Mouse (Mus musculus) thymus, adult 2 months (tissue): ENCODE data around the gene Fam3b. TPM values are rescaled to one million over a fixed set of nuclear protein-coding genes. Genes with fewer than 3 reads are reported as not detected.

ENCODE experiments used
- DNase-seq: peaks from one replicate; pipeline ENCODE4 v3.0.0; 2021
- H3K27ac ChIP-seq: fragments of 200-500 bp; 2 replicates; pipeline ENCODE4 v1.5.1; 2012; ENCODE audit warnings: low read length, control low read depth; ENCODE audit not compliant: control insufficient read depth, insufficient read depth
- H3K27me3 ChIP-seq: fragments of 200-500 bp; 2 replicates; pipeline ENCODE4 v1.6.1; 2012; ENCODE audit warnings: mild to moderate bottlenecking, low read length, moderate library complexity, mixed read lengths; ENCODE audit not compliant: control insufficient read depth, insufficient read depth
- H3K36me3 ChIP-seq: fragments of 200-500 bp; 2 replicates; pipeline ENCODE4 v1.6.1; 2012; ENCODE audit warnings: mild to moderate bottlenecking, low read length, moderate library complexity; ENCODE audit not compliant: control insufficient read depth, insufficient read depth
- H3K4me1 ChIP-seq: fragments of 200-500 bp; replicated peaks from 2 replicates; pipeline ENCODE4 v1.6.1; 2012; ENCODE audit warnings: low read length; ENCODE audit not compliant: control insufficient read depth, insufficient read depth
- H3K4me3 ChIP-seq: fragments of 200-500 bp; 2 replicates; pipeline ENCODE4 v1.5.1; 2012; ENCODE audit warnings: mild to moderate bottlenecking, low read length, control low read depth, moderate library complexity; ENCODE audit not compliant: control insufficient read depth, insufficient read depth
- CTCF ChIP-seq: fragments of 200-500 bp; IDR thresholded peaks from 2 replicates; pipeline ENCODE4 v1.5.1; 2012; ENCODE audit warnings: mild to moderate bottlenecking, control low read depth, low read length, moderate library complexity, borderline replicate concordance; ENCODE audit not compliant: control insufficient read depth, poor library complexity, insufficient read depth; ENCODE audit errors: extremely low read depth
- POLR2A ChIP-seq: fragments of 200-500 bp; IDR thresholded peaks from 2 replicates; pipeline ENCODE4 v1.6.1; 2012; ENCODE audit warnings: mild to moderate bottlenecking, low read length, control low read depth, moderate library complexity; ENCODE audit not compliant: control insufficient read depth, poor library complexity, insufficient read depth; ENCODE audit errors: extremely low read depth
- whole genome bisulfite sequencing: fragments of 180-500 bp; shearing (Covaris S2); methylation state at CpG from one replicate; pipeline ENCODE4 v1.1.7; 2018; 5-methylcytosine and 5-hydroxymethylcytosine counted together
- polyA plus RNA-seq: library from polyadenylated mRNA; depleted of rRNA; stranded (reverse); fragments of >200 nt; gene quantifications from 2 replicates; pipeline ENCODE4 v1.2.3, GENCODE M21; 2012; rRNA removed

Fam3b gene
- polyA plus RNA-seq, 1 experiment = 0.27 TPM

- Histone ChIP-seq H3K36me3 (no peaks in the 10 kb centered on the region), H3K27me3 (no peaks in the 10 kb centered on the region), H3K4me1 (no peaks in the 10 kb centered on the region), H3K4me3 (no peak overlapping the region), H3K27ac (no peak overlapping the region)
- 34% methylated on average over 4 of the region's 4 CpGs for WGBS
- no peak for TF ChIP-seq CTCF
- TF ChIP-seq POLR2A = no peak
- DNase-seq = no peak
Observed at GRCm38 (mm10) chr16:97431328-97431727, 83.3 kb downstream of the Fam3b start.

DNA sequence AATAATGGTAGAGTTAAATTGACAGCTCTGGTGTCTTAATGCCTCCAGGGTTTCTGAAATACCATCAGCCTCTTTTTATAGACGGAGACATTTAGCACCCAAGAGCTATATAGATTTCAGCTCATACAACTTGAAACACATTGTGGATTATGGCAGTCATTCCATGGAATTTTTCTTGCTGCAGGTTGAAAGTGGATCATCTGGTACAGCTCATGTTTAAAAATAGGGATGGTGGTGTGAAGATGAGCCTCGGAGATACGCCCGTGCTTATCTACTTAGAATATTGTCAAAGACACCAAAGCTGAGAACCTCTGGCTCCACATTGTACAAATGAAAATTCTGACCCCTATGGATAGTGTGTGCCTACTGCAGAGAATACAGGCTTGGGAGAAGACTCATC, 84.5 kb downstream of the Fam3b start:
- Histone ChIP-seq H3K36me3 (no peaks in the 10 kb centered on the region), H3K4me1 (no peaks in the 10 kb centered on the region), H3K27me3 (no peaks in the 10 kb centered on the region), H3K27ac (no peak overlapping the region), H3K4me3 (no peak overlapping the region)
- no peak for DNase-seq
- TF ChIP-seq CTCF = no peak
- no peak for TF ChIP-seq POLR2A
- 94% methylated on average over 4 of the region's 4 CpGs for WGBS

GRCm38 (mm10) chr16:97428026-97428425, 86.6 kb downstream of the Fam3b start:
- Histone ChIP-seq H3K27me3 (no peaks in the 10 kb centered on the region), H3K27ac (no peak overlapping the region)
- WGBS = 89% methylated on average over 3 of the region's 3 CpGs

GRCm38 (mm10) chr16:97423627-97424026, 91.0 kb downstream of the Fam3b start:
- TF ChIP-seq CTCF (no peak), POLR2A (no peak)
- Histone ChIP-seq H3K36me3 (no peaks in the 10 kb centered on the region), H3K4me1 (no peaks in the 10 kb centered on the region), H3K27me3 (no peaks in the 10 kb centered on the region), H3K4me3 (no peak overlapping the region), H3K27ac (no peak overlapping the region)
- DNase-seq = no peak
- 93% methylated on average over 1 of the region's 1 CpGs for WGBS

More at GRCm38 (mm10) chr16:97428026-97428425, 86.6 kb downstream of the Fam3b start:
- H3K4me1 ChIP-seq = no peaks in the 10 kb centered on the region
- no peak for TF ChIP-seq CTCF
- TF ChIP-seq POLR2A = no peak
- DNase-seq = no peak
- H3K4me3 ChIP-seq = no peak overlapping the region
- H3K36me3 ChIP-seq = no peaks in the 10 kb centered on the region

GRCm38 (mm10) chr16:97421671-97422070, 92.9 kb downstream of the Fam3b start:
- no peaks in the 10 kb centered on the region for H3K36me3 ChIP-seq
- H3K4me1 ChIP-seq = no peaks in the 10 kb centered on the region
- no peak overlapping the region for H3K4me3 ChIP-seq
- DNase-seq = no peak
- H3K27me3 ChIP-seq = no peaks in the 10 kb centered on the region
- 86% methylated on average over 6 of the region's 6 CpGs for WGBS
- TF ChIP-seq CTCF (no peak), POLR2A (no peak)
- no peak overlapping the region for H3K27ac ChIP-seq

Other genes with a start within 250 kb of the Fam3b start
- 1.1 and 1.4 TPM in 2 replicates for gene Bace2, start 158.1 kb downstream of the Fam3b start, polyA plus RNA-seq
- 4.9 and 7.9 TPM in 2 replicates for gene Mx1, start 51.9 kb downstream of the Fam3b start, polyA plus RNA-seq
- gene Tmprss2, start 96.4 kb upstream of the Fam3b start, polyA plus RNA-seq = 2.6 and 4.0 TPM in 2 replicates
- gene Ripk4, start 249.0 kb upstream of the Fam3b start, polyA plus RNA-seq = 4.8 and 5.4 TPM in 2 replicates